Comparison of ENCODE assay signal across 19 mouse cellular contexts in genomic region chr11:116084166-116084565, GRCm38 (mm10). TPM values are rescaled to one million over a fixed set of nuclear protein-coding genes. Genes with fewer than 3 reads are reported as not detected.
DNase-seq lines count a peak whose midpoint lies in the region; ATAC-seq and TF ChIP-seq lines count a peak whose summit lies in the region.
"Had no signal": no experiment of that assay in that cellular context is flagged by ENCODE, and none has a peak within 500 bp of the region (broad histone marks: within the 10 kb centered on the region; RNA-seq: fewer than 3 reads in every experiment).

No protein-coding gene starts in this region.

- DNase-seq in cerebellum, adult 9-10 months, result peak; percentile 42
- DNase-seq in cerebellum, postnatal 14 days, result no peak
- peak; percentile 50 for DNase-seq in 416B (ENCODE audit: low read depth)
- no peak for DNase-seq in liver, postnatal 0 days
- DNase-seq in midbrain, embryonic 10.5 days (ENCODE audit: low spot score), result no peak
- no peak for DNase-seq in forebrain, embryonic 10.5 days (ENCODE audit: extremely low spot score, low spot score)
- DNase-seq in kidney, adult 8-10 months, result no peak
- DNase-seq: adrenal gland, postnatal 10 days; cerebellum, postnatal 36 days; forebrain, postnatal 0 days; heart, adult 11 months; kidney, adult 2 months; kidney, postnatal 4 days; lung, postnatal 4 days; right cerebral cortex, adult 18-20 months; spleen, adult 18-20 months; thymus, postnatal 14 days had no signal

- 70% methylated on average over 6 of the region's 6 CpGs for WGBS in liver, postnatal 0 days (ENCODE audit: insufficient replicate concordance)
- WGBS in midbrain, embryonic 10.5 days, result 92% methylated on average over 6 of the region's 6 CpGs
- WGBS in forebrain, embryonic 10.5 days, result 95% methylated on average over 6 of the region's 6 CpGs

- peaks cover 53% of the 10 kb centered on the region for H3K36me3 ChIP-seq in liver, postnatal 0 days (replicated peaks; ENCODE audit: insufficient read depth, low read length)
- peaks cover 51% of the 10 kb centered on the region for H3K36me3 ChIP-seq in midbrain, embryonic 10.5 days
- H3K36me3 ChIP-seq in forebrain, embryonic 10.5 days (replicated peaks), result peaks cover 59% of the 10 kb centered on the region

- peak overlapping the region; percentile 15 for H3K4me2 ChIP-seq in liver, postnatal 0 days (ENCODE audit: low read depth, low read length)

- no peaks in the 10 kb centered on the region for H3K27me3 ChIP-seq in liver, postnatal 0 days (ENCODE audit: insufficient read depth, low read length)
- H3K27me3 ChIP-seq in midbrain, embryonic 10.5 days (ENCODE audit: low read depth, poor library complexity, severe bottlenecking), result no peaks in the 10 kb centered on the region
- no peaks in the 10 kb centered on the region for H3K27me3 ChIP-seq in forebrain, embryonic 10.5 days (ENCODE audit: poor library complexity, severe bottlenecking)

- peaks cover 41% of the 10 kb centered on the region for H3K4me1 ChIP-seq in liver, postnatal 0 days (ENCODE audit: insufficient read depth)
- peaks cover 46% of the 10 kb centered on the region for H3K4me1 ChIP-seq in midbrain, embryonic 10.5 days
- H3K4me1 ChIP-seq in forebrain, embryonic 10.5 days, result peaks cover 49% of the 10 kb centered on the region

- TF ChIP-seq CTCF in liver, postnatal 0 days (IDR thresholded peaks at IDR 0.05; ENCODE audit: low read depth), result no peak

- TF ChIP-seq EP300 in liver, postnatal 0 days (IDR thresholded peaks at IDR 0.05; ENCODE audit: low read depth), result no peak

- no peak overlapping the region for H3K4me3 ChIP-seq in liver, postnatal 0 days (ENCODE audit: low read depth, low read length)
- no peak overlapping the region for H3K4me3 ChIP-seq in midbrain, embryonic 10.5 days
- no peak overlapping the region for H3K4me3 ChIP-seq in forebrain, embryonic 10.5 days

- 0 out of 2 replicates have a peak overlapping the region, but pooled peaks have one; percentile 12 for H3K9ac ChIP-seq in liver, postnatal 0 days (replicated peaks)
- H3K9ac ChIP-seq: forebrain, postnatal 0 days had no signal

- no peaks in the 10 kb centered on the region for H3K9me3 ChIP-seq in liver, postnatal 0 days (ENCODE audit: low read length)
- no peaks in the 10 kb centered on the region for H3K9me3 ChIP-seq in midbrain, embryonic 10.5 days (replicated peaks)
- H3K9me3 ChIP-seq in forebrain, embryonic 10.5 days, result no peaks in the 10 kb centered on the region

- peak overlapping the region; percentile 44 for H3K27ac ChIP-seq in liver, postnatal 0 days (ENCODE audit: low read depth)
- no peak overlapping the region for H3K27ac ChIP-seq in midbrain, embryonic 10.5 days (replicated peaks)
- no peak overlapping the region for H3K27ac ChIP-seq in forebrain, embryonic 10.5 days
- H3K27ac ChIP-seq: hindbrain, postnatal 0 days had no signal

- ATAC-seq in erythroid progenitor cell, adult 5-6 weeks (replicated peaks; ENCODE audit: low FRiP score, poor library complexity, severe bottlenecking), result peak; percentile 26
- ATAC-seq in liver, postnatal 0 days, result no peak
- ATAC-seq: forebrain, postnatal 0 days; hindbrain, postnatal 0 days had no signal

RNA-seq across cellular contexts. Expression of gene Wbp2, which starts 2.6 kb away (rescaled TPM):
- 114 and 127 TPM in 2 replicates for total RNA-seq in erythroid progenitor cell, adult 5-6 weeks (2015; ENCODE audit: low replicate concordance)
- 43.8 and 56.9 TPM in 2 replicates for total RNA-seq in erythroid progenitor cell, adult 5-6 weeks (2017; ENCODE audit: low replicate concordance)
- 63.3 and 65.0 TPM in 2 replicates for polyA plus RNA-seq in liver, postnatal 0 days (2015; fragmentation: Nextera tagmentation; extraction: Ambion mirVana)
- 91.8 and 109 TPM in 2 replicates for polyA plus RNA-seq in midbrain, embryonic 10.5 days (2016; fragmentation: Nextera tagmentation; extraction: Ambion mirVana)
- 71.0 and 73.6 TPM in 2 replicates for polyA plus RNA-seq in forebrain, embryonic 10.5 days (2016; fragmentation: Nextera tagmentation; extraction: Ambion mirVana)

RNA-seq across cellular contexts. Expression of gene Unc13d, which starts 6.4 kb away (rescaled TPM):
- total RNA-seq in erythroid progenitor cell, adult 5-6 weeks (2015; ENCODE audit: low replicate concordance), result 2.5 and 6.5 TPM in 2 replicates
- total RNA-seq in erythroid progenitor cell, adult 5-6 weeks (2017; ENCODE audit: low replicate concordance), result 1.9 and 2.1 TPM in 2 replicates
- polyA plus RNA-seq in liver, postnatal 0 days (2015; fragmentation: Nextera tagmentation; extraction: Ambion mirVana), result 6.1 and 6.9 TPM in 2 replicates
- 2.5 and 3.1 TPM in 2 replicates for polyA plus RNA-seq in midbrain, embryonic 10.5 days (2016; fragmentation: Nextera tagmentation; extraction: Ambion mirVana)
- polyA plus RNA-seq in forebrain, embryonic 10.5 days (2016; fragmentation: Nextera tagmentation; extraction: Ambion mirVana), result 3.7 and 3.8 TPM in 2 replicates

RNA-seq across cellular contexts. Expression of gene Trim47, which starts 42.8 kb away (rescaled TPM):
- total RNA-seq in erythroid progenitor cell, adult 5-6 weeks (2015; ENCODE audit: low replicate concordance), result 2.5 TPM in 1 of 2 replicates, not detected in the other
- total RNA-seq in erythroid progenitor cell, adult 5-6 weeks (2017; ENCODE audit: low replicate concordance), result 0.90 TPM in 1 of 2 replicates, not detected in the other
- polyA plus RNA-seq in liver, postnatal 0 days (2015; fragmentation: Nextera tagmentation; extraction: Ambion mirVana), result 5.7 and 7.4 TPM in 2 replicates
- 2.7 TPM in 2 replicates for polyA plus RNA-seq in midbrain, embryonic 10.5 days (2016; fragmentation: Nextera tagmentation; extraction: Ambion mirVana)
- 2.1 and 2.4 TPM in 2 replicates for polyA plus RNA-seq in forebrain, embryonic 10.5 days (2016; fragmentation: Nextera tagmentation; extraction: Ambion mirVana)

RNA-seq across cellular contexts. Expression of gene Trim65, which starts 46.8 kb away (rescaled TPM):
- total RNA-seq in erythroid progenitor cell, adult 5-6 weeks (2015; ENCODE audit: low replicate concordance), result 4.0 and 4.6 TPM in 2 replicates
- total RNA-seq in erythroid progenitor cell, adult 5-6 weeks (2017; ENCODE audit: low replicate concordance), result 0.30 and 1.4 TPM in 2 replicates
- 1.1 and 1.2 TPM in 2 replicates for polyA plus RNA-seq in liver, postnatal 0 days (2015; fragmentation: Nextera tagmentation; extraction: Ambion mirVana)
- polyA plus RNA-seq in midbrain, embryonic 10.5 days (2016; fragmentation: Nextera tagmentation; extraction: Ambion mirVana), result 1.4 and 1.8 TPM in 2 replicates
- 1.7 TPM in 2 replicates for polyA plus RNA-seq in forebrain, embryonic 10.5 days (2016; fragmentation: Nextera tagmentation; extraction: Ambion mirVana)

RNA-seq across cellular contexts. Expression of gene Unk, which starts 54.0 kb away (rescaled TPM):
- total RNA-seq in erythroid progenitor cell, adult 5-6 weeks (2015; ENCODE audit: low replicate concordance), result 12.2 and 15.1 TPM in 2 replicates
- 24.3 and 29.4 TPM in 2 replicates for total RNA-seq in erythroid progenitor cell, adult 5-6 weeks (2017; ENCODE audit: low replicate concordance)
- polyA plus RNA-seq in liver, postnatal 0 days (2015; fragmentation: Nextera tagmentation; extraction: Ambion mirVana), result 3.9 and 5.1 TPM in 2 replicates
- 46.4 and 52.2 TPM in 2 replicates for polyA plus RNA-seq in midbrain, embryonic 10.5 days (2016; fragmentation: Nextera tagmentation; extraction: Ambion mirVana)
- polyA plus RNA-seq in forebrain, embryonic 10.5 days (2016; fragmentation: Nextera tagmentation; extraction: Ambion mirVana), result 48.4 and 48.9 TPM in 2 replicates

Comparison
In these comparisons a context has a peak if more than half of its experiments do, and no peak if none do; other contexts are left out.
1. DNase-seq: peak in cerebellum, adult 9-10 months (single experiment) and 416B (single experiment); none in cerebellum, postnatal 14 days (0 of 2), liver, postnatal 0 days (single experiment), midbrain, embryonic 10.5 days (single experiment), forebrain, embryonic 10.5 days (single experiment) and kidney, adult 8-10 months (0 of 2).